Mouse (Mus musculus) T-helper 17 cell (primary cell): ENCODE measurements around the gene Flt3.

Source experiments
- in situ Hi-C, 2 experiments: fragments of 300-600 bp; cut with MboI, MseI; formaldehyde crosslinking; loops; 1 replicate in 1 of 2; 2 replicates in 1 of 2; pipeline ENCODE4 v1.15.1; 2025; ENCODE audit warnings: high pct_unique_total_duplicates in 2 of 2

Gene Flt3

GRCm38 (mm10) chr5:147297249-147297648 lies 103.0 kb downstream of the Flt3 start:
- in situ Hi-C loops, result loop anchor here in 1 of 2 experiments (25.0 kb wide), 1 partner anchor 1060 kb away; the partner anchor contains the start of gene Cdk8

GRCm38 (mm10) chr5:147294121-147294520 lies 106.2 kb downstream of the Flt3 start:
- in situ Hi-C loops, result loop anchor here in 1 of 2 experiments (25.0 kb wide), 1 partner anchor 1057 kb away; the partner anchor contains the start of gene Cdk8

- in situ Hi-C loops, result loop anchor here in 1 of 2 experiments (25.0 kb wide), 1 partner anchor 1056 kb away; the partner anchor contains the start of gene Cdk8
These were observed 107.0 kb downstream of the Flt3 start for GRCm38 (mm10) chr5:147293127-147293910.

- in situ Hi-C loops, result loop anchor here in 1 of 2 experiments (25.0 kb wide), 1 partner anchor 1055 kb away; the partner anchor contains the start of gene Cdk8
These were observed 107.7 kb downstream of the Flt3 start for GRCm38 (mm10) chr5:147292506-147293120.

- in situ Hi-C loops, result loop anchor here in 1 of 2 experiments (25.0 kb wide), 1 partner anchor 1055 kb away; the partner anchor contains the start of gene Cdk8
These were observed 108.4 kb downstream of the Flt3 start for GRCm38 (mm10) chr5:147291764-147292505.

- in situ Hi-C loops, result loop anchor here in 1 of 2 experiments (25.0 kb wide), 1 partner anchor 1047 kb away; the partner anchor contains the start of gene Cdk8
These were observed 115.9 kb downstream of the Flt3 start for GRCm38 (mm10) chr5:147284365-147284764.
